Mouse (Mus musculus) brain, embryonic 14.5 days (tissue): ENCODE results near the gene Ugcg. TPM values are rescaled to one million over a fixed set of nuclear protein-coding genes. Genes with fewer than 3 reads are reported as not detected.

Experiments
- DNase-seq: peaks from one replicate; pipeline ENCODE4 v3.0.0-alpha.2; 2011; ENCODE audit warnings: low read depth
- CTCF ChIP-seq: fragments of 200-500 bp; IDR thresholded peaks from 2 replicates; pipeline ENCODE4 v1.5.1; 2012; ENCODE audit warnings: inconsistent platforms, mild to moderate bottlenecking, moderate library complexity, borderline replicate concordance; ENCODE audit not compliant: insufficient read depth, insufficient read length; ENCODE audit errors: extremely low read depth
- POLR2A ChIP-seq: fragments of 200-500 bp; IDR thresholded peaks from 2 replicates; pipeline ENCODE4 v1.6.1; 2012; ENCODE audit warnings: mild to moderate bottlenecking, inconsistent platforms, borderline replicate concordance; ENCODE audit not compliant: poor library complexity, insufficient read depth, insufficient read length, severe bottlenecking; ENCODE audit errors: extremely low read depth
- polyA plus RNA-seq: library from polyadenylated mRNA; depleted of rRNA; stranded (reverse); fragments of >200 nt; gene quantifications from 2 replicates; pipeline ENCODE4 v1.2.3, GENCODE M21; 2012

The Ugcg gene
- polyA plus RNA-seq, 1 experiment, result 68.7 TPM

DNA sequence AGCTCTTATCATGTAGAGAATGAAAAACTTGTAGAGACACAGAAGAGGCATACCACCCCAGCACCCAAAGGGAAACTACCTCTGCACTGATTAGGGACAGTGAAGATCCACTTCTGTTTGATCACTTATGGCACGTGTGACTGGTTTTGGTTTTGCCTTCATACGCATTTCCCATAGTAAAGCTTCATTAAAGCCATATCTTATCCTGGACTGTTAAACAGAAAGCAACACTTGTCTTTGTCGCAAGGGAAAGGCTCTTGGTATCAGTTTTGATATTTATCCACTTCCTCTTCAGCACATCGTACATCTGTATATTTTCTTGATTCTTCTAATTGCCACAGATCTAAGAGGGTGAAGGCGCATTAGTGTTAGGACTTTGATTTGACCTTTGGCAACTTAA lies 25.6 kb downstream of the Ugcg start:
- no peak for DNase-seq
- TF ChIP-seq POLR2A (no peak), CTCF (no peak)

- TF ChIP-seq POLR2A (no peak), CTCF (no peak)
- DNase-seq, result no peak
Measured at GRCm38 (mm10) chr4:59215585-59215984, 26.5 kb downstream of the Ugcg start.

- no peak for TF ChIP-seq CTCF
- no peak for TF ChIP-seq POLR2A
- no peak for DNase-seq
Measured at GRCm38 (mm10) chr4:59217101-59217500, 28.0 kb downstream of the Ugcg start.

GRCm38 (mm10) chr4:59218154-59218553 lies 29.1 kb downstream of the Ugcg start:
- no peak for DNase-seq
- TF ChIP-seq CTCF (no peak), POLR2A (no peak)

- no peak for TF ChIP-seq POLR2A
- TF ChIP-seq CTCF, result no peak
Measured at GRCm38 (mm10) chr4:59222226-59222625, 33.2 kb downstream of the Ugcg start.

GRCm38 (mm10) chr4:59223055-59223615 lies 34.1 kb downstream of the Ugcg start:
- TF ChIP-seq CTCF (no peak), POLR2A (no peak)
- no peak for DNase-seq

More at GRCm38 (mm10) chr4:59222226-59222625, 33.2 kb downstream of the Ugcg start:
- DNase-seq, result no peak

DNA sequence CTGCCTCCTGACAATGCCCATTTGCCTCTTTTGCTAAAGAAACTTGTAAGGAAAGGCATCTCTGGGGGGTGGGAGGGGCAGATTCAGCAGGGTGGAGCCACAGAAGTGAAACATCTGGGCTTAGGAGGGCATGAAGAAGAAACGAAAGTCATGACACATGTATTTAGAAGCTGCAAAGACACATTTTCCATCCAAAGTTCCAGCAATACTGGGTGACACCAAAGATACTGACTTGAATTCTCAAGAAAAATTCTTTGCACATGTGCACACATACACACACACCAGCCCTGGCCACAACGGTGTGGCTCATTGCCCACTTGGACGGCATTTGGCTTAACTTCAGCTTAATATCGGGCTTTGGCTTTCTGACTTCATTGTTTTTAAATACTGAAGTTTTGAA lies 35.8 kb downstream of the Ugcg start:
- DNase-seq, result no peak
- TF ChIP-seq CTCF, result no peak
- no peak for TF ChIP-seq POLR2A

GRCm38 (mm10) chr4:59227047-59227446 lies 38.0 kb downstream of the Ugcg start:
- DNase-seq, result no peak
- TF ChIP-seq POLR2A (no peak), CTCF (no peak)

- DNase-seq, result no peak
- TF ChIP-seq CTCF, result no peak
- no peak for TF ChIP-seq POLR2A
Measured at GRCm38 (mm10) chr4:59228951-59229350, 39.9 kb downstream of the Ugcg start.

DNA sequence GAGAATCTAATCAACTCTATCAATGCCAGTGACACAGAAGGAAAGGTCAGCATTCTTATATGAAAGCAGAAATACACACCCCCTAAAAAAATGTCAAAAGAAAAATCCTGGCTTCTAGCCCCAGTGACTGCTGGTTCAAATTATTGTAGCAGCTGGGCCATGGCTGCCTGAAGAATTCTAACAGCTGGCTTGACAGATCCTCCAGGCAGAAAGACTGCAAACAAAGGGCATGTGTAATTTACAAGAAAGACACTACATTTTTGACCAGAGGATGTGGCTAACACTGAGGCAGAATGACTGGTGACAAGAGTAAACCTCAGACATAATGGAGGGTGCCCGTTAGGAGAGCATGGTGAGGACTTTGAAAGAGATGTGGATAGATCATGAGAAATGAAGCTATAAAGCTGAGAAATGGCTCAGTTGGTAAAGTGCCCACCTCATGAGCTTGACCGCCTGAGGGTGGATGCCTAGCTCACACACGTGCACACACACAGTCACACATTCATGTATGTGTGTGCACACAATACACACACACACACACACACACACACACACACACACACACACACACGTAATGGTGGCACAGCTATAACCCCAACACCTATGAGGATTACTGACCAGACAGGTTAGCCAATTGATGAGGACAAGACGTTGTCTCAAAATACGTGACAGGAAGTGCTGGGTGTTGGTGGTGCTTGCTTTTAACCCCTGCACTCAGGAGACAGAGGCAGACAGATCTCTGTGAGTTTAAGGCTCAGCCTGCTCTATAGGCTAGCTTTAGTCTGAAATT lies 42.4 kb downstream of the Ugcg start:
- TF ChIP-seq POLR2A, result no peak
- TF ChIP-seq CTCF, result no peak
- peak; percentile 16 for DNase-seq

- TF ChIP-seq POLR2A, result no peak
- TF ChIP-seq CTCF, result no peak
- no peak for DNase-seq
Measured at GRCm38 (mm10) chr4:59234014-59234413, 45.0 kb downstream of the Ugcg start.
